Mouse (Mus musculus) G1E (cell line): ENCODE measurements at regions not wholly inside any gene's neighbourhood (a gene's known extent, or its start where the extent isn't known, plus 50 kb on each side); places are given as distances from the start of the nearest gene placed in this dataset.

Source experiments
- CTCF ChIP-seq: IDR thresholded peaks from 2 replicates; pipeline ENCODE4 v1.5.1; 2012; ENCODE audit warnings: low read depth, low read length, inconsistent platforms, mixed read lengths
- GATA1 ChIP-seq: IDR thresholded peaks from 2 replicates; pipeline ENCODE4 v1.6.1; 2012; ENCODE audit warnings: borderline replicate concordance, low read length, inconsistent platforms, mixed read lengths
- POLR2AphosphoS5 ChIP-seq: IDR thresholded peaks from 2 replicates; pipeline ENCODE4 v1.6.1; 2012; ENCODE audit warnings: low read depth, low read length, inconsistent platforms; ENCODE audit not compliant: insufficient replicate concordance
- TAL1 ChIP-seq: conservative IDR thresholded peaks from 2 replicates; pipeline ENCODE4 v1.6.1; 2012; ENCODE audit warnings: low read depth, low read length, inconsistent platforms, mixed read lengths

DNA sequence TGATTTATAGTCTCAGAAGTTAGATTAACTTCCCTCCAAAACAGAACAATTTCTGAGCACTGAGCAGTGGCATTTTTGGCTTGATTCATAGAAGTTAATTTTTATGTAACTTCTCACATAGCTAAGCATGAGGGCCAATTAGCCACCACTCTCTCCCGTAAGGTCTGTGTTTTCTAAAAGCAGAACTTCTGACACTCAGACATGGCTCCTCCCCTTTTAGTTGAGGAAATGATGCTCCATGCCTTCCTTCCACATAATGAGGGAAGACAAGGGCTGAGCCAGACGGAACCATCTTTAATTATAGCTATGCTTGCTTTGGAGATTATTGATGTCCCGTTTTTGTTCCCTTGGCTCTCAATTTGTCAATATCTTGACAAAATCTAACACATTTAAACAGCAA is 429.3 kb downstream of the Psat1 start:
- no peak for TF ChIP-seq CTCF
- TF ChIP-seq GATA1, result no peak
- no peak for TF ChIP-seq TAL1
- no peak for TF ChIP-seq POLR2AphosphoS5
